In genomic region chr5:132231280-132232047, GRCm38 (mm10) we compare ENCODE assay signal across 9 mouse cellular contexts.
DNase-seq lines count a peak whose midpoint lies in the region; ATAC-seq lines count a peak whose summit lies in the region.
"Had no signal": no experiment of that assay in that cellular context is flagged by ENCODE, and none has a peak within 500 bp of the region (broad histone marks: within the 10 kb centered on the region; RNA-seq: fewer than 3 reads in every experiment).

No protein-coding gene starts in this region.

- H3K27me3 ChIP-seq in hindbrain, embryonic 16.5 days (replicated peaks; ENCODE audit: control insufficient read depth, insufficient read depth, low read length): no peaks in the 10 kb centered on the region

- ATAC-seq in common myeloid progenitor, adult 5-6 weeks (replicated peaks; ENCODE audit: low read depth, poor library complexity, severe bottlenecking): peak; percentile 76
- ATAC-seq in hindbrain, embryonic 16.5 days: peak; percentile 72; the same call in 1 of the 2 replicates

- no peaks in the 10 kb centered on the region for H3K36me3 ChIP-seq in hindbrain, embryonic 16.5 days (ENCODE audit: control insufficient read depth, insufficient read depth, low read length)

- no peaks in the 10 kb centered on the region for H3K9me3 ChIP-seq in hindbrain, embryonic 16.5 days (ENCODE audit: control insufficient read depth, low read length)

- intact Hi-C loops in gastrocnemius, postnatal 14 days (cut with DNase I; ENCODE audit: low total_unique reads): no loop called here

- H3K27ac ChIP-seq in hindbrain, embryonic 16.5 days (ENCODE audit: low read depth, low read length): no peak overlapping the region

- H3K4me1 ChIP-seq in hindbrain, embryonic 16.5 days (ENCODE audit: control insufficient read depth, insufficient read depth, low read depth, low read length): peaks cover 26% of the 10 kb centered on the region

- DNase-seq in adrenal gland, adult 2 months: peak; percentile 65
- peak; percentile 22 for DNase-seq in gastrocnemius, postnatal 14 days
- DNase-seq in layer of hippocampus, postnatal 36 days: peak; percentile 69 to 74
- peak; percentile 73 for DNase-seq in lung, postnatal 36 days
- peak; percentile 57 for DNase-seq in right cerebral cortex, postnatal 14 days
- no peak for DNase-seq in spleen, postnatal 36 days (ENCODE audit: low spot score in 2 of 2)

- 0 out of 2 replicates have a peak overlapping the region, but pooled peaks have one; percentile 16 for H3K9ac ChIP-seq in hindbrain, embryonic 16.5 days (ENCODE audit: low read depth, low read length)

- no peak overlapping the region for H3K4me3 ChIP-seq in hindbrain, embryonic 16.5 days (ENCODE audit: low read length)
- H3K4me3 ChIP-seq: erythroblast, embryonic 14.5 days had no signal

- no peak overlapping the region for H3K4me2 ChIP-seq in hindbrain, embryonic 16.5 days (ENCODE audit: low read length)

- 37% methylated on average over 10 of the region's 10 CpGs for WGBS in hindbrain, embryonic 16.5 days

Comparison
In these comparisons a context has a peak if more than half of its experiments do, and no peak if none do; other contexts are left out.
1. DNase-seq: peak in adrenal gland, adult 2 months (single experiment), gastrocnemius, postnatal 14 days (single experiment), layer of hippocampus, postnatal 36 days (2 of 2), lung, postnatal 36 days (single experiment) and right cerebral cortex, postnatal 14 days (single experiment); none in spleen, postnatal 36 days (0 of 2).